Mouse (Mus musculus): ENCODE data around the gene E130114P18Rik. TPM values are rescaled to one million over a fixed set of nuclear protein-coding genes. Genes with fewer than 3 reads are reported as not detected.

Gene E130114P18Rik
- polyA plus RNA-seq, 1 experiment, result not detected

- TF ChIP-seq GATA1 (IDR thresholded peaks at IDR 0.05; ENCODE audit: low read length), result no peak
These were observed 195.0 kb downstream of the E130114P18Rik start for GRCm38 (mm10) chr4:97582796-97583430.

GRCm38 (mm10) chr4:97582064-97582415 lies 195.8 kb downstream of the E130114P18Rik start:
- no peak for TF ChIP-seq GATA1 (IDR thresholded peaks at IDR 0.05; ENCODE audit: low read length)

GRCm38 (mm10) chr4:97581314-97582063 lies 196.4 kb downstream of the E130114P18Rik start:
- TF ChIP-seq GATA1 (IDR thresholded peaks at IDR 0.05; ENCODE audit: low read length), result no peak

- no peak for TF ChIP-seq GATA1 (IDR thresholded peaks at IDR 0.05; ENCODE audit: low read length)
These were observed 197.0 kb downstream of the E130114P18Rik start for GRCm38 (mm10) chr4:97580906-97581305.

GRCm38 (mm10) chr4:97578571-97579165 lies 199.2 kb downstream of the E130114P18Rik start:
- TF ChIP-seq GATA1 (IDR thresholded peaks at IDR 0.05; ENCODE audit: low read length), result no peak

- no peak for TF ChIP-seq GATA1 (IDR thresholded peaks at IDR 0.05; ENCODE audit: low read length)
These were observed 200.4 kb downstream of the E130114P18Rik start for GRCm38 (mm10) chr4:97577431-97577830.

- TF ChIP-seq GATA1 (IDR thresholded peaks at IDR 0.05; ENCODE audit: low read length), result no peak
These were observed 202.4 kb downstream of the E130114P18Rik start for GRCm38 (mm10) chr4:97575447-97575846.

GRCm38 (mm10) chr4:97569320-97569719 lies 208.6 kb downstream of the E130114P18Rik start:
- TF ChIP-seq GATA1 (IDR thresholded peaks at IDR 0.05; ENCODE audit: low read length), result no peak

GRCm38 (mm10) chr4:97564656-97565055 lies 213.2 kb downstream of the E130114P18Rik start:
- TF ChIP-seq GATA1 (IDR thresholded peaks at IDR 0.05; ENCODE audit: low read length), result no peak

- TF ChIP-seq GATA1 (IDR thresholded peaks at IDR 0.05; ENCODE audit: low read length), result no peak
These were observed 213.7 kb downstream of the E130114P18Rik start for GRCm38 (mm10) chr4:97564199-97564598.

- TF ChIP-seq GATA1 (IDR thresholded peaks at IDR 0.05; ENCODE audit: low read length), result no peak
These were observed 220.3 kb downstream of the E130114P18Rik start for GRCm38 (mm10) chr4:97557585-97557984.

- no peak for TF ChIP-seq GATA1 (IDR thresholded peaks at IDR 0.05; ENCODE audit: low read length)
These were observed 233.9 kb downstream of the E130114P18Rik start for GRCm38 (mm10) chr4:97544016-97544415.

- TF ChIP-seq GATA1 (IDR thresholded peaks at IDR 0.05; ENCODE audit: low read length), result no peak
These were observed 245.8 kb downstream of the E130114P18Rik start for GRCm38 (mm10) chr4:97532072-97532471.

GRCm38 (mm10) chr4:97528517-97528916 lies 249.4 kb downstream of the E130114P18Rik start:
- TF ChIP-seq GATA1 (IDR thresholded peaks at IDR 0.05; ENCODE audit: low read length), result no peak

Other genes with a start within 250 kb of the E130114P18Rik start
- gene Nfia, start 5.3 kb downstream of the E130114P18Rik start, polyA plus RNA-seq (2012), result 0.08 and 0.09 TPM in 2 replicates